Mouse (Mus musculus): ENCODE data around the gene Prr9.

Prr9 gene

DNA sequence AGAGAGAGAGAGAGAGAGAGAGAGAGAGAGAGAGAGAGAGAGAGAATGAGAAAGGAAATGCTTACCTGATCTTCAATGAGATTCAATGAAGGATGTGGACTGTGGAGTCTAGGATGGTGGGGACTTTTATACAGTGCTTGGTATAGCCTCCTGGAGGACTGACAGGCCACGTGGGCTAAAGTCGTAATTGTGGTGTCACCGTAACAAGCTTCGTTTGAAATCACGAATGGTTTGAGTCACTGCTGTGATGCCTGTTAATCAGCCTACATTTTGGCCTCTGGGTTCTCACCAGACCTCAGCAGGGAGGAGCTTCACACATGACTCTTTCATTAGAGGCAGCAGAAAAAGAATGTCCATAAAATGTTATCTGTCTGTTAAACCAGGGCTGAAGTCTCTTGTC is at the start of gene Prr9:
TSS of gene Prr9 (minus strand) at position 101 of the 400 bp plus-strand sequence.
- no peak for DNase-seq (ENCODE audit: low read depth)

DNA sequence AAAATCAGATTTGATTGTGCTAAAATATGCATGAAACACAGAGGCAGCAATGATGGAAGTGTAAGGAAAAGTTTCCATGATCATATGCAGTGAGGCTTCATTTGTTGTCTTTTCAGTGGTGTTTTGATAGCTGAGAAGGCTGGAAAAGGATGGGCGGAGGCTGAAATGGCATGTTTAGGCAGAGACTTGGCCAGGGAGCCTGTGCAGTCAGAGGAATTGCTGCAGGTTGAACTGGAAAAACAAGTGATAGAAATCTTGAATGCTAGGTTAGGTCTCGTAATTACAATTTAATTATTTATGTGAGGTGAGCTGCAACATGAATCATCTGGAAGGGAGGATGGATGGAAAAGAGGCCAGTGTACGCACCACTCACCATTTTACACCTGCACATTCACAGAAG is 46.1 kb upstream of the Prr9 start:
- no peak for DNase-seq (ENCODE audit: low read depth)

DNA sequence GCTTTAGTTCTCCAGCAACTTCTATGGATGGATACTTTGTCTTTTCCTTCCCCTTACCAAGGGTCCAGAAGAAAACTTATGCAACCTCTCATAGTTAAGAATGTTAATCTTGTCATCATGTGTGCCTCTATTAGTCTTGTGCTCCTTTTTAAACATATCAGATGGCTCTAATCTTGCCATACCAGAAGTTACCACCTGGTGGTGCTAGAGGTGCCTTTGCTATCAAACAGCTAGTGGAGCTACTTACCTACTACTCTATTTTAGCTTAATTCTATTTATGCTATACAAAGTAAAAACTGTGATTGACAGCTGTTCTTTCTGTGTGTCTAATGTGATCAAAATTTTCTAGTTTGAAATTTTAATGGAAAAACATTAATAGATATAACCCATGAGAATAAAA is 29.6 kb upstream of the Prr9 start:
- peak; percentile 31 for DNase-seq (ENCODE audit: low read depth)

DNA sequence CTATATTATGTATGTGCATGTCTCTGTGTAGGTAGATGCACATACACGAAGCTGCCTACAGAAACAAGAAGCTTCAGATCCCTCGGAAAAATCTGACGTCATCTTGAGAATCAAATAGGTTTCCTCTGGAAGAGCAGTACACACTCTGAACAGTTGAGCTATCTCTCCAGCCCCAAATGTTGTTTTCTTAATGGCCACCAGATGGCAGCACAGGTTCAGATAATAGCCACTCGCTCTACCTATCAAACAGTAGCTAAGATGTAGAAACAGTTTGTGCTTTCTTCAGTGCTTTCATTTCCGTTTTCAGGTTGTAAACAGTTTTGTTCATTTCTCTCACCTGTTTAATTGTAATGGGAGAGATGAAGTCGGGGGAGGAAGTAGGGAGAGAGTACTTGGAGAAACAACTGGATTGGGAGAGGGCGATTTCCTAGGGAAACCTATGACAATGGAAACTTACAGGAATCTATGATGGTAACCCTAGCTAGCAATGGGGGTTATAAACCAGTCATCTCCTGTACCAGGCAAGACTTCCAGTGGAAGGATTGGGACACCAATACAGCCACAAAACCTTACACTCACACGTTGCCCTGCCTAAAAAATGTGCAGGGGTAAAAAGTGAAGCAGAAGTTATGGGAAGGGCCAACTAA is 27.0 kb upstream of the Prr9 start:
- DNase-seq (ENCODE audit: low read depth): peak; percentile 22

GRCm38 (mm10) chr3:92147913-92148312 is 24.2 kb upstream of the Prr9 start:
- DNase-seq (ENCODE audit: low read depth): no peak

- no peak for DNase-seq (ENCODE audit: low read depth)
These were observed 23.7 kb upstream of the Prr9 start for GRCm38 (mm10) chr3:92147420-92147819.

DNA sequence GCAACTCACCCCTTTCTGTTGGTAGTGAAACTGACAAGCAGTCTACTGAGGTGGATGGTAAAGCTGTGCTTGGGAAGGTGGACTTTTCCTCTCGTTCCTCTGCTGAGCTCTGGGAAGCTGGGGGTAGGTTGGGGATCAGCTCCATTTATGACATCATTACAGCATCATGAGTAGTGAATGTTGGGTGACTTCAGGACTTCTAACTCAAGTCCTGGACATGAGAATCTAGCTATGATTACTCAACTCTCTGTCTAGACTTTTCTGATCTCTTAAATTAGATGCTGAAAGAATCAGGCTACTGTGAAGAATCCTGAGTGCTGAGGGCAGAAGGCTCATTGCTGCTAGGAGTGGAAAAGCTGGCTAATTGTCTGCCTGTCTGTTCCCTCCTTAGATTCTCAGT is 18.9 kb upstream of the Prr9 start, which contains the start of gene Lelp1:
TSS of gene Lelp1 (minus strand) at position 101 of the 400 bp plus-strand sequence.
- DNase-seq (ENCODE audit: low read depth): no peak

- no peak for DNase-seq (ENCODE audit: low read depth)
These were observed 2.8 kb downstream of the Prr9 start for GRCm38 (mm10) chr3:92120902-92121301.

- DNase-seq (ENCODE audit: low read depth): no peak
These were observed 5.8 kb downstream of the Prr9 start for GRCm38 (mm10) chr3:92117930-92118329.

- no peak for DNase-seq (ENCODE audit: low read depth)
These were observed 12.2 kb downstream of the Prr9 start for GRCm38 (mm10) chr3:92111526-92111925.

DNA sequence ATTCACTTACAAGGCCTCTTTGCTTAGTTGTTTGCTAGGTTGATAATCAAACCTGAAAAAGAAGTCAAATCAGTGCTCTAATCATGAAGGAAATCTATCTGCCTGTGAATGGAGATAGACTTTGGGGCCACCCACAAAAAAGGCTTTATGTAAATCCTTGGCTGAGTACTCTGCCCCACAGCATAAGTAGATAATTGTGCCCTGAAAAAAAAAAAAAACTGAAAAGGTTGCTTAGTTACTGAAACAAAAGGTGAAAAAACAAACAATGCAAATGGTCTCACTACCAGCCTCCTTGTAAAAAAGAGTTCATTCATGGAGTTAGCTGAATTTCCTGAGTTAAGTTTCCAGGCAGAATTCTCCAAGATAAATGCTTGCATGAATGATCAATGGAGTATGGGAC is 13.0 kb downstream of the Prr9 start:
- no peak for DNase-seq (ENCODE audit: low read depth)

DNA sequence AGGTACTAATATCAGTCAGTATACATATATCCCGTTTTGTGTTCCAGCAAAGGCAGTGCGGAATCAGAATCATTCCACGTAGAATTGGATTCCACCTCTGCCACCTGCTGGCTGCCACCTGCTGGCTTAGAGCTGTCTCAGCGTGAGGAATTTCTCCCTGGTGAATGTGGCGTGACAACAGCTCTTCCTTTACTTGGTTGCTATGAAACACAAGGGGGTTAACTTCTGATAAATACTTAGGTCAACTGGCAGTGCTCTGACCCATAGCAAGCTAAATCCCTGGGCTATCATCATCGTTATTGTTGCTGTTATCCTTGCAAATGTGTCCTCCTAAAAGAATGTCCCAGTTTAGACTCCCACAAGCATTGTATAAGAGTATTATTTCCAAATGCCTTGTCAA is 17.2 kb downstream of the Prr9 start:
- no peak for DNase-seq (ENCODE audit: low read depth)

GRCm38 (mm10) chr3:92083042-92083441 is 40.7 kb downstream of the Prr9 start, which contains the start of gene Lor:
Gene Lor, minus strand, starts transcription at chr3:92083142.
- DNase-seq (ENCODE audit: low read depth): no peak

- peak; percentile 15 for DNase-seq (ENCODE audit: low read depth)
These were observed 42.3 kb downstream of the Prr9 start for GRCm38 (mm10) chr3:92081285-92081931.

DNA sequence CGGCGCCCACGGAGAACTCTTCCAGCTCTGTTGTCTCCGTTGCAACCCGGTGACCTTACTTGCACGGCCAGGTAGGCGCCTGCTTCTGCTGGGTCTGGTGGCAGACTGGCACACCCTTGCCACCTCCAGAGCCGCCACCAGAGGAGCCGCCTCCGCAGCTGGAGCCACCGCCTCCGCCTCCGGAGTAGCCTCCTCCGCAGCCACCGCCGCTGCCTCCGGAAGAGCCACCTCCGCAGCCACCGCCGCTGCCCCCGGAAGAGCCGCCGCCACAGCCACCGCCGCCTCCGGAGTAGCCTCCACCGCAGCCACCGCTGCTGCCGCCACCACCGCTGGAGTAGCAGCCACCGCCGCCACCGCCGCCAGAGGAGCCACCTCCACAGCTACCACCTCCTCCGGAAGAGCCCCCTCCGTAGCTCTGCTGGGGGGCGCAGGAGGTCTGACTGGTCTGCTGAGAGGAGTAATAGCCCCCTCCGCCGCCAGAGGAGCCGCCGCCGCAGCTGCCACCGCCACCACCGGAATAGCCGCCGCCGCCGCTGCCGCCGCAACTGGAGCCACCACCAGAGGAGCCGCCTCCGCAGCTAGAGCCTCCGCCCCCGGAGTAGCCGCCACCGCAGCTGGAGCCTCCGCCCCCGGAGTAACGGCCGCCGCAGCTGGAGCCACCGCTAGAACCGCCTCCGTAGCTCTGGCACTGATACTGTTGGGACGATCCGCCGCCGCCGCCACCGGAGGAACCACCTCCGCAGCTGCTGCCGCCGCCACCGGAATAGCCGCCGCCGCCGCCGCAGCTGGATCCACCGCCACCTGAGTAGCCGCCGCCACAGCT is 43.1 kb downstream of the Prr9 start:
- peak; percentile 16 for DNase-seq (ENCODE audit: low read depth)

Data from c-Kit-positive CD71-positive TER-119-negative erythroid progenitor cells, embryonic 14.5 days (primary cell).